Mouse (Mus musculus): ENCODE measurements around the gene Epb41l5.

Epb41l5 gene

DNA sequence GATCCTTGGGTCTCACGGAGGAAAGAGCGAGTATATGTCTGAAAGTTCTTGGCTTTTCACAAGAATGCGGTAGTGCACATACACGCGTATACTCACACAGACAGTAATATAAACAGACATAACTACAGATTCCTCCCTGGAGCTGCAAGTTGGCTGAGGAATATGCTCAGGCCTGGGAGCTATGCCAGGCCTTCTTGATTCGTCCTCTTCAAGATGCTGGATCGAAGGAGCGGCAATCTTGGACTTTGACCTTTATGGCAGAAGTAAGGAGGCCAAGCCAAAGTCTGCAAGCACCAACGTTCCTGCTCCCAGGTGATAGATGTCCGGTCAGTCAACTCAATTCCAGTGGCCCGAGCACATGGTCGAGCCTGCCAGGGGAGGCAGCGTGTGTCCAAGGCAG is 117.9 kb downstream of the Epb41l5 start:
- DNase-seq = no peak

DNA sequence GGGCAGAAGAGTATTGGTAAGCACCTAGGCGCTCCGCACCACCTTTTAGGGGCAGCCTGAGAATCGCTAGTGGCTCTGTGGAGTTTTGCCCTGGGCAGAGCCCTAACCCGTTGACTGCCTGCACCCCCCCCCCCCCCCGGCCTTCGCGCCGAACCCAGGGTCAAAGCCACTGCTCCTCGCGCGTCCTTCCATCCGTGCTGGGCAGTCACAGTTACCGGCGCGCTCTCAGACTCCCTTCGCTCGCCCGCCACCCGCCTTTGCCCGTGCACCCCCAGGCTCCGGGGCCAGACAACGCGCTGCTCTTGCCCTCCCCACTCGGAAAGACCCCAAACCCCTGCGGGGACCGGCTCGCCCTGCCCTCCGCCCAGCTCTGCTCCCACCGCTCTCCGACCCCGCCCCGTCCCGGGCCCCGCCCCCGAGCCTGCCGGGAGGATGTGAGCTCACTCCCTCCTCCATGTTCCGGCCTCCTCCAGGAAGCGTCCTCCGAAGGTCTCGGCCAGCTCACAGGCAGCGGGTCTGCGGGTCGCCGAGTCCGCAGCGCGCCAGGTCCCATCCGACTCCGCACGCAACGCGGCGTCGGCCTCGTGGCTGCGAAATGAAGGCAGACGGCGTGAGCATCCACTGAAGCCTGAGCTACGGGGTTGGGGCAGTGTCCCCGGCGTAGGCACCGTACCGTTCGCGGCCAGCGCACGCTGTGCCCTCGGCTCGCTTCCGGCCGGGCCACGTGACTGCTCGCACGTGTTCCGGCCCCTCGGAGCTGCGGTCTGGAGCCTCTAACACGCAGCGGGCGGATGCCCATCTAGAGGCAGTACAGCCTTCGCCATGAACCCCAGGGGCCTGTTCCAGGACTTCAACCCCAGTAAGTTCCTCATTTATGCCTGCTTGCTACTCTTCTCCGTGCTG is 122.9 kb downstream of the Epb41l5 start, which contains the start of gene Tmem185b:
Gene Tmem185b (plus strand): TSS at position 472 of the 903 bp plus-strand sequence.
- peak; percentile 92 to 95 for DNase-seq

DNA sequence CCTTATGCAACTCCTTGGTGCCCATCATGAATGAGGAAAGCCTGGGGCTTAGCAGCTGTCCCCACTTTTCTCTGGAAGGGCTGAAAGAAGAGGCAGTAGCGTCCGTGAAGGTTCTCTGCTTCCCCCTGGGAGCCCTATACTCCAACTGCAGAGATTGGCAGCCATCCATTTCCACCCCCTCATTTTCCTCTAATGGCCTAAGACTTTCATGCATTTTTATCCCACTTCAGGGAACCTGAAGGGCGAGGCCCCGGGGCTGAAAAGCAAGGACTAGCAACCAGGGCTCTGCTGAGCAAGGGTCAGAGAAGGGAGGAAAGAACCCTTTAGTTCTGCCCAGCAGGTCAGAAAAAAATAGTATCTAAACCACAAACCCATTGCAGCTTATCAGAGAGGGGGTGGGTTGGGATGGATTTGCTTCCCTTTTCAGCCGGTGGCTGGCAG is 123.8 kb downstream of the Epb41l5 start:
- DNase-seq = no peak

DNA sequence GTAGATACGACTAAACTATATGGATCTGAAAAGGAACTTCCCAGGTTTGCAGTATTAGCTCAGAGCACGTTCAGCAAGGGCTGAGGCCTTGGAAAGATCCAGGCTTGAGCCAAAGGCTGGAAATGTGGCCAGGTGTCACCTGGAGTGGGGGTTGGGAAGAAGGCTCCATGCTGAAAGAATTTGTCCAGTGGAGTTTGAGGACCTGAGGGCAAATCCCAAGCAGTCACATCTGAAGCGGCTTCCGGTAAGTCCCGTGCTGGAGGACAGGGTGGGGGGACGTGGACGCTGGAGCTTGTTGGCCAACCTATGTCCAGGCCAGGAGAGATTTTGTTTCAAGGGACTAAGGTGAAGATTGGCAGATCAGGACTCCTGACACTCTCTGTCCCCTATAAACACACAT is 125.0 kb downstream of the Epb41l5 start:
- no peak for DNase-seq

DNA sequence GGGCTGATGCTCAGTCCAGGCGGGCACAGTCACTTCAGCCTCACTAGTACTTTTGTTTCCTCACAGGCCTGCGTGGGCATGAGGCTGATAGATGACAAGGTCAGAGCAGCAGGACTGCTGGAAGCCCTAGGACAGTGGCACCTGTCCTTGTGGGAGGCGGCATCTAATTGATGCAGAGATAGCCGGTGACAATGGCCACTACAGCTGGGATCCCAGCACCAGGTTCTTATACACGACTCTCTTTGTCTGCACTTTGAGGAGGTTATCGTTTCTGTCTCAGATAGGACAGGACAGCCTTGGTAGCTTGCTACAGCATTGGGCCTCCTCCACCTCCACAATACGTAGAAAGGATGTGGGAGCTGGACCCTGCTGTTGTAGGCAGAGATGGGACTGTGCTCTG is 125.4 kb downstream of the Epb41l5 start:
- DNase-seq = no peak

DNA sequence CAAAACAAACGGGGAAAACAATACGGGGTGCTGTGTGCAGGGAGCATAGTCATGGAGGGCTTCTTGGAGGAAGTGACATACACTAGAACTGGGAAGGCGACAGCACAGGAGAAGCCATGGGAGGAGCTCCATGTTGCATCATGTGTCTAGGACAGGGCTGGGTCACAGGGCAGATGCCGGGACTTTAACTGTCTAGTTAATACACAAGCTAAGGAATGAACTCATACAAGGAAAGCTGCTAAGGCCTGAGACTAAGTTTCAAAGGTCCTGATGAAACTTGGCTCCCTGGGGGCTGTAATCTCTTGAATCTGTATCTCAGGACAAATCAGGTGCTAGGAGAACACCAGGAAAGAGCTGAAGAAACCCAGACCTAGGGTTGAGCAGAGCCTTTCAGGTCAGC is 126.1 kb downstream of the Epb41l5 start:
- peak in 1 of 2 experiments; percentile 27 for DNase-seq

DNA sequence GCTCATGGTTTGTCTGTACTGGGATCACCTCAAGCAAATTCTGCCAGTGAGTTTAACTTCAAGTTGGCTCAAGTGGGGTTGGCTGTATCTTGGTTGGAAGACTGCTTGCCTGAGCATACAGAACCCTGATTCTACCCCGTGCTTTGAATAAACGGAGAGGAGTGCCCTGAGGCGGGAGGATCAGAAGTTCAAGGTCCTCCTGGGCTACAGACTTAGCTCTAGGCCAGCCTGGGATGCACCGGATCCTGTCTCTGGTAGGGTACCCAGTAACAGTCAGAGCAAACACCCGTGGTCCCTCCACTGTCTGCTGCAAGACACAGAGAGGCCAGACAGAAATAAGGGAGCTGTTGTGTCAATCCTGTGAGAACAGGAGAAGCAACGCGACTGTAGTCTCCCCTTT is 127.1 kb downstream of the Epb41l5 start:
- no peak for DNase-seq

DNA sequence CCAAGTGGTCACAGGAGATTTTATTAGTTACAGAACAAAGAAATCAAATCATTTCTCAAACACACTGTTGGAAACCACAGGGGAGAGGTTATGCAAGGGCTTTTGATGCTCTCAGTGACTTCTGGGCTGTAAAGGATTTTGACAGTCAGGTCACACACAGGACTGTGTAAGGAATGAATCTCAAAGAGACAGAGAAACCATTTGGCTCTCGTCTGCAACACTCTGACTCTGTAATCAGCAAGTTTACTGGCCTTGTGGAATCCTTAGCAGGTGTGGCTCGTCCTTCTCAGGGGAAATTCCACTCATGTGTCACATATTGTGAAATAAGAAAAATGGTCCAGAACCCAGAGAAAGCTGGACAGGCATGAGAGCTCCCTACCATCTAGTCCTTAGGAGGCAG is 127.8 kb downstream of the Epb41l5 start:
- DNase-seq = peak; percentile 33 to 67

DNA sequence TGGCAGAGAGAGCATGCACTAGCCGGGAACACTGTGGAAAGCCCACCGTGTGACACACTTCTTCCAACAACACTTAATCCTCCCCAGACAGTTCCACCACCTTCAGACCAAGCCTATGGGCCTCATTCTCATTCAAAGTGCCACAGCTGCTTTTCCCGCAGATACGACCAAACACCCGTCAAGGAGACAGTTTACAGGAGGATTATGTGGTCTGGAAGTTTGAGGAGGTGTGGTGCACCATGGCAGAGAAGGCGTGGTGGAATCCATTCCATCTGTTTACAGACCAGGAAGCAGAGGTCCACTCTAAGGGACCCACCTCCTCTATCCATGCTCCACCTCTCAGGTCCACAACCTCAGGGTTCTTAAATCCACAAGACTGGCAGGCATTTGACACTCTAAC is 129.5 kb downstream of the Epb41l5 start:
- DNase-seq = no peak

DNA sequence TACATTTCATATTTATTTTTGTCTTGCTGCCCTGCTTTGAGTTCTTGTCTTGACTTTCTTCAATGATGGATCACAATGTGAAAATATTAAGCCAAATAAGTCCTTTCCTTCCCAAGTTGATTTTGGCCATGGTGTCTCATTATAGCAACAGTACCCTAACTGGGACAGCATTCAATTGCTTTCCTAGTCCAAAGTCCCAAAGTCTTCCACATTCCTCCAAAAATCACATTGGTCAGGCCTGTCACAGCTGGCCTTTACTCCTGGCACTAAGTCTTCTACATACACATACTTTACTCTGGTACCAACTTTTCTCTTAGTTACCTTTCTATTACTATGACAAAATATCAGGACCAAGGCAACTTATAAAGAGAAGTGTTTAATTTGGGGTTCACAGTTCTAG is 130.0 kb downstream of the Epb41l5 start:
- no peak for DNase-seq

DNA sequence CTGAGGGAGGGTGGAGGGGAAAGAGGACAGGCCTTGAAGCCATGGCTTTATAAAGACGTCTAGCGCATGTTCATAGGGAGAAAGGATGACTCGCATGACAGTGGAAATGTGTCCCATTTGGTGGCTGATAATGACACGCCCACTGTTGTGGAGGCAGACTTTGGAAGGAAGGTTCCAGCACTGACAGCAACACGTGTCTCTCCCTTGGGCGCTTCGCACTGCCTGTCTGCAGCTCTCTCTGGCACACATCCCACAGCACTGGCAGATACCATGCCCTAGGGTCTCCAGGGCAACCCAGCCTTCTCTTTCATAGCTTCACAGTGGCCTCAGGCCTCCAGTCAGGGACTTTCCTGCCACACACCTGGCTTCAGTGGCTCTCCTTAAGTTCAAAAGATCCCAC is 130.7 kb downstream of the Epb41l5 start:
- DNase-seq = no peak

DNA sequence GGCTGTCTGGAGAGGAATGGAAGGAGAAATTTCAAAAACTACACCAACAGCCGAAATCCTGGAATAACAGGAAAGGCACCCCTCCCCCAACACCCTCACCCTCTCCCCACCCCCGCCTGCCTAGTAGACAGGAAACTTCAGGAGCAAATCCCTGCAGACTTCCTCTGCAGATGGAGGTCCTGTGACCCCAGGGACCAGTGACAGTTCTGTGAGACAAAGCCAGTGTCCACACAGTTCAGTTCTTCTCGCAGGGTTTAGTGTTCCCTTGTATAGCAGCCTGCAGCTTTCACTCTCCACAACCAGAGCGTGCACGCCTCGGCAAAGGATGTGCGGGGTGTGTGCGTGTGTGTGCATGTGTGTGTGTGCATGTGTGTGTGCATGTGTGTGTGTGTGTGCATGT is 137.9 kb downstream of the Epb41l5 start:
- DNase-seq = no peak

DNA sequence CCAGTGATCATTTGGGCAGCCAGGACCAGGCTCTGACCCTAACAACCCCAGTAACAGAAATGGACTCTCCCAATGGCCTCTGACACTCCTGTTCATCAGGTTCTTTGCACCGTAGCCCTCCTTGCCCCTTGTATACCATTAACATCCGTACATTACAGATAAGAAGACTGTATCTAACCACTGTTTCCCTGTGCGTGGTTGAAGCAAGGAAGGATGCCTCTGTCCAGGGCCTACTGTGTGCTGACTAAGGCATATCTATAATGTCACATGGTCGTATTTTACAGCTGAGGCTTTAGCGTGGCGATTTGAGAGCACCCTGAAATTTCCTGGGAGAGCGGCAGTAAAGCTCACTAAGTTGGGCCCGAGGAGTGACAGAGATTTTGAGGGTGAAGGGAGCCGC is 138.4 kb downstream of the Epb41l5 start:
- DNase-seq = no peak

DNA sequence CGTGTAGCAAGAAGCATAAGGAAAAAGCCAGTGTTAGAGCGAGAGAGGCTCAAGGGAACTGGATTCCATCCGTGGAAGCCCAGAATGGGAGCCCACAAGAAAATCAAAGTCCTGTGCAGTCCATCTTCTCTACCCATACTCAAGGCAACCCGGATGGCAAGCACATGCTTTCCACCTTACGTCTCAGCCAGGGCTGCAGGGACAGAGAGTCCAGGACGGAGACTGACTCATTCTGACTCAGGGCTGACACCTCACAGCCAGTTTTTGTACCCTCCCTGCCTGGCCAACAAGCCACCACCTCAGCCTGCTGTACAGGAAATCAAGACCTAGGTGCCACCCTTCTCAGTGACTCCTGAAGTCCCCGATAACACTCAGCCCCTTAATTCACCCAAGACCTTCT is 139.3 kb downstream of the Epb41l5 start:
- no peak for DNase-seq

DNA sequence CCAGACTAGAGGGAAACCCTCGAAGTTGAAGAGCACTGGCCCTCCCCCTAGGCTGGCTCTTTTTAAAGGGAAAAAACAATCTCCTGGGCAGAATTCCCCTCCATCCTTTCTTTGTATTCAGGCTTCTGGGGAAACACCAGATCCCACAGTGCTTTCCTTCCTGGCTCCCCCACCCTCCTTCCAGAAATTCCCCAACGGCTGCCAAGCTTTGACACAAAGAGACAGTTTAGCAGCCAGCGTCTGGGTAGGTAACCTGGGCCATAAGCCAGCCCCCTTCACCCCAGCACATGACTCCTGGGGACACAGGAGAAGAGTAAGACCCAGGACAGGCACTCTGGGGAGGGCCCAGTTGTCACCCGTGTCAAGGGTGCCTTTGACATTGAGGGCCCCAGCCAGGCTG is 140.3 kb downstream of the Epb41l5 start:
- peak; percentile 59 to 60 for DNase-seq

DNA sequence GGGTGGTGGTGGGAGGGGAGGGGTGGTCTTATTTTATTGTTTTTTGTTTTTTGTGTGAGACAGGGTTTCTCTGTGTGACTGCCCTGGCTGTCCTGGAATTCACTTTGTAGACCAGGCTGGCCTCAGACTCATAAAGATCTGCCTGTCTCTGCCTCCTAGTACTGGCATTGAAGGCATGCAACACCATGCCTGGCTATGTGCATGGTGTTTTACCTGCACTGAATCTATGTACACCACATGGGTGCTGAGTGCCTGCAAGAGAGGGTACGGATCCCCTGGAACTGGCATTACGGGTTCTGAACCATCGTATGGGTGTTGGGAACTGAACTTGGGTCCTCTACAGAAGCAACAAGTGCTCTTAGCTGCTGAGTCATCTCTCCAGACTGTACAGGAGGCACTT is 142.8 kb downstream of the Epb41l5 start:
- peak in 1 of 2 experiments; percentile 18 for DNase-seq

DNA sequence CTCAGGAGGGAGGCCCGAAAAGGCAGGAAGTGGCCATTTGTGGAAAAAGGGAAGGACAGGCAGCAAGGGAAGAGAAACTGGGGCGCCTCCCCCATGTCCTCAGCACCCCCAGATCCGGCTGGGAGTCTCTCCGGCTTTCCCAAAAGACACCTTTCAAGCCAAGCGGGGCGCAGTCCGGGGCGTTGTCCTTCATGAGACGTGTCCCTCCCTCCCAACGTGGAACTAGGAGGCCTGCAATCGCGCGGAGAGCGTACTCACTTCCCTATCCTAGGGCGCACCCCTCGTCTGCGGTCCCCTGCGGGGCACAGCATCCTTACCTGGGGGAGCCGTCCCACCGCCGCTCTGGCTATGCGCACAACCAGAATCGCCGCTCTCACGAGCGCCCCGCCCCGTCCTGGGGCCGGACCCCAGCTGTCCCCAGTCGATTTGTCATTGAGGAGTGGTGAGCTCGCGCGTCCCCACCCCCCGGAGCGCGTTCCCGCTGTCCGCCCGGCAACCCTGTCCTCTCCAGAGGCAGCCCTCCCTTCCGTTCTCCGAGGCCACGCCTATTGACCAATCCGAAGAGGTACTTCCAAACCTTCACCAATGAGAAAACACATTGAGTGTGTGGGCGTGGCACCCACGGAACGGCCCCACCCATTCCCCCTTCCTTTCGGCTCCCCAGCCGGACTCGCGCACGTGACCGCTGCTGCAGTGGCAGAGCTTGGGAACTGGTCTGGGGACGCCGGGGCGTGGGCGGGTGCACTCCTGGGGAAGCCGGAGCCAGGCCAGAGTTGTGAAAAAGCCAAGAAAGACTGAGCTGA is 144.3 kb downstream of the Epb41l5 start, which contains the start of gene Ralb:
Gene Ralb (minus strand): TSS at position 535 of the 803 bp plus-strand sequence.
- peak; percentile 99 to 100 for DNase-seq

DNA sequence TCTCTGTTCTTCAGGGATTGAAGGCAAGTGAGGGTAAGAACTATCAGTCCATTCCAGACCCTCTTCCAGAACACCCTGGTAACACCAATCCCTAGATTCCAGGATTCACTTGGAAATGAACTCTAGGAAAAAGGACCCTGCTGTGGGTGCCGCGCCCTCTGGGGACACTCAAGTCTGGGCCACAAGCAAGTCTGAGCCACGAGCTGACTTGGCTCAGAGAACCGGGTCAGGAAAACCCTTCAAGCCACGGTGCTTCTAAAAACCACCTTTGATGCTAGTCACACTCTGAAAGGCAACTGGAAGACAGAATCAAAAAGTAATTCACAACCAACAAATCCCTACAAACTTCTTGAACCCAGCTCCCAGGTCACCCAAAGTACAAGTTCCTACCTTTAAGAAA is 145.0 kb downstream of the Epb41l5 start:
- no peak for DNase-seq

DNA sequence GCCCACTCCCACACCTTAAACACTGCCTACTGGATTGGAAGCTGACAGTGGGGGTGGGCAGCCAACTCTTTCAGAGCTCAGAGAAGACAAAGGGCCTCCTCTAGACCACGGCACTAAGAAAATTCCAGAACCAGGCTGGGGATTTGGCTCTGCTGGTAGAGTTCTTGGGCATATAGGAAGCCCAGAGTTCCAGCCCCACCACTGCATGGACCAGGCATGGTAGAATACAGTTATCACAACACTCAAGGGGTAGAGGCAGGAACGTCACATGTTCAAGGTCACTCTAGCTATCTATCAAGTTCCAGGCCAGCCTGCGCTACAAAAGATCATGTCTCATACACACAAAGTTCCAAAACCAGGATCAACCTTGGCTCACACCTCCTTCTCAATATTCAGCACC is 145.6 kb downstream of the Epb41l5 start:
- no peak for DNase-seq

DNA sequence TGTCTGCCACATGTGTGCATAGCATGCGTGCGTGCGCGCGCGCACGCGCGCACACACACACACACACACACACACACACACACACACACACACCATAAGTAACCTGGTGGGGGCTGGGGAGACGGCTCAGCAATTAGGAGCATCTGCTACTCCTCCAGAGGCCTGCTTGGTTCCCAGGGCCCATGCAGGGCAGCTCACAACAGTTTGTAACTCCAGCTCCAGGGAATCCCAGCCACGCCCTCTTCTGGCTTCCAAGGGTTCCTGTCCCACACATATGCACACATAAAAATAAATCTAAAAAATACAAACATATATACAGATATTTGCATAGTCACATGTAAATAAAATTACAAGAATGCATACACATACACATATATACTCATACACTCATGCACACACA is 146.1 kb downstream of the Epb41l5 start:
- no peak for DNase-seq

DNA sequence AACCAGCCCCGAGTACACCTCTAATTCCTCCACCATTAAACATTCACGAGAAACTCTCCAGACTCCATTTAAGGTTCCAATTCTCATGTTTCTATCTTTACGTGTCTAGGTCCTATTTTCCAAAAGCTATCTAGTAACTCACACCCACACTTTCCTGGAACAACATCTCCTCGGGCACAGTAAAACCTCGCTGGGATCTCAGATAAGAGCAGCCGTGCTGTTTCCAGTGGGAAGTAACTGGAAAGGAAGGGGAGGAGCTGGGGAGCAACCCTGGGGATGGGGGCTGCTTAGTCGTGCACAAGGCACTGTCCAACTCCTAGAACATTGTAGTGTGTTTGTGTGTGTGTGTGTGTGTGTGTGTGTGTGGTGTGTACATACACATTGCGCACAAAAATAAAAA is 146.9 kb downstream of the Epb41l5 start:
- DNase-seq = no peak

DNA sequence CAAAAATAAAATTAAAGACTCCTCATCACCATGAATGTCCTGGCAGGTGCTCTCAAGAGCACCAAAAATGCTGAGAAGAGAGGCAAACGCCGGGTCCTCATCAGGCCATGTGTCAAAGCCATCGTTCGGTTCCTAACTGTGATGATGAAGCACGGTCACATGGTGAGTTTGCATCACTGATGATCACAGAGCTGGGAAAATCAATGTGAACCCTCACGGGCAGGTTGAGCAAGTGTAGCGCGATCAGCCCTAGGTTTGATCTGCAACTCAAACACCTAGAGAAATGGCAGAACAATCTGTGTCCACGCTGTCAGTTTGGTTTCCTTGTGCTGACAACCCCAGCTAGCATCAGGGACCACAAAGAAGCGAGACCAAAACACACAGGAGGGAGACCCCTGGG is 149.3 kb downstream of the Epb41l5 start:
- no peak for DNase-seq

DNA sequence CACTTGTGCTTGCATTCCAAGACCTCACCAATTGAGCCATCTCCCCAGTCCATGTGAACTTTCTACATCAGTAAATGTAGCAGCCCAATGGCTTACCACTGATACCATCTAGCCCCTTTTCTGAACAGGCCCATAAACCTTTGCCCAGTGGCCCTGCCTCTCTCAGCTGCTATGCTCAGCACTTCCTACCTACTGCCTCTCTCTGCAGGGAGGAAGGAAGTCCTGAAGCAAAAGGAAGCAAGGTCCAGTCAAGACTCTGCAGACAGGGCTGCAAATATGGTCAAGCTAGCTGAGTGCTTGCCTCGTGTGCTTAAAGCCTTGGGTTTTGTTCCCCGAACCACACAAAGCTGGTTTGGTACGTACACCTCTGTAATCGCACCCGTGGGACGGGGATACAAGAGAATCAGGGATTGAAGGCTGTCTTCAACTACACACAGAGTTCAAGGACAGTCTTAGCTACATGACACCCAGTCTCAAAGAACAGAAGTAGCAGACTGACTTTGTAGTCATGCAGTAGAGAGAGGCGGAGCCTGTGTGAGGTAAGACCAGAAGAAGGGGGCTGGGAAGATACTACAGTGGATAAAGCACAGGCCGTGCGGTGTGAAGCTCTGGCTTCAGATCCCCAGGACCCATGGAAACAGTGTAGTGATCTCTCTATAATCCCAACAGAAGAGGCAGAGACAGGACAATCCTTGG is 150.1 kb downstream of the Epb41l5 start:
- no peak for DNase-seq
